Mouse (Mus musculus) E14TG2a.4 (cell line): ENCODE measurements at regions not wholly inside any gene's neighbourhood (a gene's known extent, or its start where the extent isn't known, plus 50 kb on each side); places are given as distances from the start of the nearest gene placed in this dataset.

Experiments used
- H3K27me3 ChIP-seq: 2 replicates; pipeline ENCODE4 v1.6.1; 2014; ENCODE audit warnings: low read length, control low read depth; ENCODE audit not compliant: insufficient read depth
- H3K36me3 ChIP-seq: 2 replicates; pipeline ENCODE4 v1.6.1; 2014; ENCODE audit warnings: low read length, control low read depth; ENCODE audit not compliant: insufficient read depth
- H3K4me1 ChIP-seq: replicated peaks from 2 replicates; pipeline ENCODE4 v1.6.1; 2014; ENCODE audit warnings: low read depth, low read length, control low read depth
- H3K4me3 ChIP-seq: replicated peaks from 2 replicates; pipeline ENCODE4 v1.5.1; 2014; ENCODE audit warnings: mild to moderate bottlenecking, low read length
- H3K9me3 ChIP-seq: 2 replicates; pipeline ENCODE4 v1.6.1; 2014; ENCODE audit warnings: low read length, control low read depth
- CTCF ChIP-seq: conservative IDR thresholded peaks from 2 replicates; pipeline ENCODE4 v1.5.1; 2014; ENCODE audit warnings: low read length
- NANOG ChIP-seq: IDR thresholded peaks from 2 replicates; pipeline ENCODE4 v1.6.1; 2014; ENCODE audit warnings: borderline replicate concordance, low read length, mixed read lengths
- POU5F1 ChIP-seq: IDR thresholded peaks from 2 replicates; pipeline ENCODE4 v1.6.1; 2014; ENCODE audit warnings: low read length, borderline replicate concordance

DNA sequence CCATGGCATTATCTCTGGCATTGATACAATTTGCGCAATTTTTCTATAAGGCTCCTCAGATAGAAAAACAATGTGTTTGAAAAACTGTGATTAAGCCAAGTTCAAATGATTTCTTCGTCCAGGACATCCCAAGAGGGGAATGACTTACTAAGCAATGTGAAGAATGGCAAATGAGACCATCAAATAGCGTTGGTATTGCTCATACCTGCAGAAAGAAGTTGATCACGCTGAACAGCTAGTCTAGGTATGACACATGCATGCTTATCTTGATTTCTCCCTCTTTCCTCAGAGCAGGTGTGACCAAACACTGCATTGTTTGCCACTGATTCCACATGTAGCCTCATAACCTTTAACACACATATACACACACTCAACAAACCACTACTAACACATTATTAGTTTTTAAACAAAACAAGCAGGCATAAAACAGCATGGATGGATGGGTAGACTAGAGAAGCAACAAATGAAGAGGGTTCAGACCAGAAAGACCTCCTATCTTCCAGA is 89.1 kb upstream of the Slc44a1 start:
- no peaks in the 10 kb centered on the region for H3K36me3 ChIP-seq
- peaks cover 38% of the 10 kb centered on the region for H3K4me1 ChIP-seq
- H3K4me3 ChIP-seq, result no peak overlapping the region
- TF ChIP-seq CTCF (no peak), NANOG (no peak), POU5F1 (no peak)
- no peaks in the 10 kb centered on the region for H3K9me3 ChIP-seq
- H3K27me3 ChIP-seq, result no peaks in the 10 kb centered on the region

GRCm38 (mm10) chr4:53345346-53345745 is 94.9 kb upstream of the Slc44a1 start:
- Histone ChIP-seq H3K9me3 (peaks cover 29% of the 10 kb centered on the region), H3K36me3 (peaks cover 35% of the 10 kb centered on the region), H3K27me3 (no peaks in the 10 kb centered on the region), H3K4me1 (peaks cover 25% of the 10 kb centered on the region), H3K4me3 (no peak overlapping the region)
- TF ChIP-seq POU5F1 (no peak), CTCF (no peak), NANOG (no peak)

- peaks cover 30% of the 10 kb centered on the region for H3K9me3 ChIP-seq
- H3K27me3 ChIP-seq, result no peaks in the 10 kb centered on the region
- H3K4me3 ChIP-seq, result no peak overlapping the region
- TF ChIP-seq POU5F1 (no peak), NANOG (no peak), CTCF (no peak)
- peaks cover 35% of the 10 kb centered on the region for H3K36me3 ChIP-seq
- H3K4me1 ChIP-seq, result peaks cover 29% of the 10 kb centered on the region
Observed at GRCm38 (mm10) chr4:53344546-53344945, 95.7 kb upstream of the Slc44a1 start.

DNA sequence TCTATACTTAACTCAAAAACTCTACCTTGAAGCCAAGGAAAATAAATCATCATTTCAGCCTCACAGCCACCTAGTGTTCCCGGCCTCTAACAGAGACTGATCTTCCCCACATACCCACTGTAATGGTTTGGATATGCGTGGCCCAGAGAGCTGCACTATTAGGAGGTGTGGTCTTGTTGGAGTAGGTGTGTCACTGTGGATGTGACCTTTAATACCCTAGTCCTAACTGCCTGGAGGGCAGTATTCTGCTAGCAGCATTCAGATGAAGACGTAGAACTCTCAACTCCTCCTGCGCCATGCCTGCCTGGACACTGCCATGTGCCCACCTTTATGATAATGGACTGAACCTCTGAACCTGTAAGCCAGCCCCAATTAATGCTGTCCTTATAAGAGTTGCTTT is 99.0 kb upstream of the Slc44a1 start:
- Histone ChIP-seq H3K36me3 (peaks cover 35% of the 10 kb centered on the region), H3K9me3 (peaks cover 30% of the 10 kb centered on the region), H3K27me3 (no peaks in the 10 kb centered on the region), H3K4me1 (peaks cover 53% of the 10 kb centered on the region), H3K4me3 (peak overlapping the region; percentile 53)
- no peak for TF ChIP-seq CTCF
- 0 out of 2 replicates have a peak, but pooled peaks have one; percentile 14 for TF ChIP-seq POU5F1
- no peak for TF ChIP-seq NANOG

DNA sequence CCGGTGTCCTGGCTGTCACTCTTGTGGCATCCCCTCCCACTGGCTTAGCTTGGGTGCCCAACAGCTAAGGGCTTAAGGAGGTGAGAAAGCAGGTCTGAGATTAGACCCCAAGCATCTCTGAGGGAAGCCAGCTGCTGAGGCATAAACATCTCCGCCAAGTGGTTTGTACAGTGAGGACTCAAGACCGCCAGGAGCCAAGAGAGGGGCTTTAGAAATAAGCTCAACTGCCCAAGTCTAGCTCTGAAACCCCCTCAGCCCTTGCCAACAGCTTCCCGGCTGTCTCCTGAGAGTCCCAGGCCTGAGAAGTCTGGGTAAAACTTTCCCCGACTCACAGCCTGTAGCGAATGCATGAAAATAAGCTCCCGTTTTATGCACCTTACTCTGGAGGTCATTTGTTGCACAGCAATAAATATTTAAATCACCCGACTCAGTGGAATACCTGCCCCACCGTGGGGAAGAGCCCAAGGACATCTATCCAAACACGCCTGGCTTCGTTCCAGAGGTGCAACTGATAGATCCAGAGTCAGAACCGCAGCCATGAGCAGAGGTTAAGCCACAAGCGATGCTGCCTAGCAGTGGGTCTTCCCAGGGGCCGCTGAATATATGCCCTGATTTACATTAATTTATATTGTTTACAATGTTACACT is 100.1 kb upstream of the Slc44a1 start:
- H3K4me3 ChIP-seq, result peak overlapping the region; percentile 53
- peaks cover 27% of the 10 kb centered on the region for H3K36me3 ChIP-seq
- no peak for TF ChIP-seq CTCF
- H3K4me1 ChIP-seq, result peaks cover 61% of the 10 kb centered on the region
- H3K9me3 ChIP-seq, result peaks cover 30% of the 10 kb centered on the region
- H3K27me3 ChIP-seq, result no peaks in the 10 kb centered on the region

- Histone ChIP-seq H3K27me3 (no peaks in the 10 kb centered on the region), H3K4me3 (peak overlapping the region; percentile 63), H3K4me1 (peaks cover 59% of the 10 kb centered on the region), H3K36me3 (peaks cover 20% of the 10 kb centered on the region), H3K9me3 (peaks cover 30% of the 10 kb centered on the region)
- TF ChIP-seq CTCF (no peak), POU5F1 (peak; percentile 76; the same call in 1 of the 2 replicates), NANOG (peak; percentile 86)
Observed at GRCm38 (mm10) chr4:53339125-53340020, 100.8 kb upstream of the Slc44a1 start.

GRCm38 (mm10) chr4:53338479-53338878 is 101.7 kb upstream of the Slc44a1 start:
- TF ChIP-seq POU5F1, result no peak
- no peak for TF ChIP-seq NANOG
- no peak for TF ChIP-seq CTCF
- H3K4me1 ChIP-seq, result peaks cover 58% of the 10 kb centered on the region
- H3K4me3 ChIP-seq, result peak overlapping the region; percentile 54
- peaks cover 24% of the 10 kb centered on the region for H3K9me3 ChIP-seq
- H3K36me3 ChIP-seq, result peaks cover 13% of the 10 kb centered on the region
- no peaks in the 10 kb centered on the region for H3K27me3 ChIP-seq

DNA sequence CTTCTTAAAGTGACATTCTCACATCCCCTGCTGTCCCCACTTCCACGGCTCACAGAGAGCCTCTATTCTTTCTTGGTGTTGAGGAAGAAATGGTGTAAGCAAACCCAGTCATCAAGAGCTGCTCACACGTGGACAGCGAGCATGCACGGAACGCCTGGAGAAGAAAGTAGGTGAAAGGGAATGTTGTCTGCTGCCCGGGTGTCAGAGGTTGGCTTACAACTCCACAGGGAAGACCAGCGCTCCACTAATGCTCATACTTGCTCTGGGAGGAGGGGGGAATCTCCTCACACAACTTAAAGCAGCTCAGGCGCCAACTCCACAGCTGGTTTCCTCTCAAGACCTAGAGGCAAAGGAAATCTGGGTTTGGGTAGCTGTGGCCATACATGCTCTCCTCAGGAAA is 102.4 kb upstream of the Slc44a1 start:
- Histone ChIP-seq H3K4me3 (peak overlapping the region; percentile 64), H3K36me3 (peaks cover 6% of the 10 kb centered on the region), H3K27me3 (no peaks in the 10 kb centered on the region), H3K9me3 (peaks cover 17% of the 10 kb centered on the region), H3K4me1 (peaks cover 58% of the 10 kb centered on the region)
- no peak for TF ChIP-seq POU5F1
- no peak for TF ChIP-seq NANOG
- no peak for TF ChIP-seq CTCF
